Mouse (Mus musculus) heart, embryonic 10.5 days (tissue): ENCODE results near the gene Mtus2. TPM values are rescaled to one million over a fixed set of nuclear protein-coding genes. Genes with fewer than 3 reads are reported as not detected.

Experiments
- DNase-seq: peaks from one replicate; pipeline ENCODE4 v3.0.0-alpha.2; 2017; ENCODE audit warnings: low spot score
- H3K27ac ChIP-seq: fragments of 300-500 bp; sonication (generic); 2 replicates; pipeline ENCODE4 v1.5.1; 2016; ENCODE audit warnings: mild to moderate bottlenecking
- H3K27me3 ChIP-seq: fragments of 300-500 bp; sonication (generic); 2 replicates; pipeline ENCODE4 v1.6.1; 2016; ENCODE audit warnings: mild to moderate bottlenecking; ENCODE audit not compliant: poor library complexity, insufficient read depth, severe bottlenecking
- H3K36me3 ChIP-seq: fragments of 300-500 bp; sonication (generic); 2 replicates; pipeline ENCODE4 v1.6.1; 2016; ENCODE audit warnings: mild to moderate bottlenecking, moderate library complexity
- H3K4me1 ChIP-seq: fragments of 300-500 bp; sonication (generic); 2 replicates; pipeline ENCODE4 v1.6.1; 2016; ENCODE audit warnings: mild to moderate bottlenecking
- H3K4me3 ChIP-seq: fragments of 300-500 bp; sonication (generic); 2 replicates; pipeline ENCODE4 v1.5.1; 2016; ENCODE audit warnings: mild to moderate bottlenecking, moderate library complexity
- H3K9me3 ChIP-seq: fragments of 300-500 bp; sonication (generic); 2 replicates; pipeline ENCODE4 v1.6.1; 2016; ENCODE audit warnings: mild to moderate bottlenecking, moderate library complexity
- WGBS: fragments of 180-500 bp; shearing (Covaris S2); methylation state at CpG from one replicate; pipeline ENCODE4 v1.1.7; 2016; 5-methylcytosine and 5-hydroxymethylcytosine counted together
- polyA plus RNA-seq: library from polyadenylated mRNA; unstranded; fragments of >200 nt; fragmentation: Nextera tagmentation; extraction: Ambion mirVana; gene quantifications from 2 replicates; pipeline ENCODE4 v1.2.1, GENCODE M21; 2016

Mtus2 gene
- polyA plus RNA-seq, 1 experiment from 2014 or later, result 52.2 TPM

DNA sequence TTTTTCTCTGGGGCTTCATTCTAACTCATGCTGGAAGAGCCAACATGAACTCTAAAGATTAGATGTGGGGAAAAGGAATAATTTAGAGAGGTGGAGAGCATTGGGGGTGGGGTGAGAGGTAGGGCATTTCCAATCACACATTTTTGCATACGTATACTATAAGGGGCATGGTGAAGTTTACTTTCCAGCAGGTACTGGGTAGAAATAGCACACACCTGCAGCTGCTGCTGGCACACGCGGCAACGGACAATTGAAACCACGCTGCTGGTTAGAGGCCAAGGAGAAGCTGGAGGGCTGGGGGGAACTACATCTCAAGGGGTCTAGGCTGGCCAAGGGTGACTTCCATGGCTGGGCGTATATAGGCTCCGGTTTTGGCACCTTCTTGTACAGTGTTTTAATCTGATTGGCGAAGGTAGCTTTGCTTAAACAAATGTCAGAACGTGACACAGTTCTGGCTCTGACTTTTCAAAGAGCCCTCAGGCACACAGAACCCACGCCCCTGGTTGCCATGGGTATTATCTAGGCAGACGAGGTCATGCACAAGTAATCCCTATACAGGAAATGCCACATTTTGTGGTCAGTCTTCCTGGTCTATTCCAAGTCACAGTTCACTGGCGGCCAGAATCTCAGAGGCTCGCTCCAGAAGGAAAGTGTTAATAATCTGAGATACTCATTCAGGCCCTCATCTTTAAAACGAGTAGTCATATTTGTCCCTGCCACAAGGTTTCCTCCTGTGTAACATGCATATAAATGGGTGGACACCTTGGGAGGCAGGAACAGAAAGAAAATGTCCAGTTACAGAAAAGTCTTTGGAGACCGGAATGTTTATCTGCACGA lies 404.0 kb downstream of the Mtus2 start:
- 39% methylated on average over 16 of the region's 16 CpGs for WGBS
- peaks cover 38% of the 10 kb centered on the region for H3K4me1 ChIP-seq
- peak overlapping the region; percentile 71 for H3K27ac ChIP-seq

GRCm38 (mm10) chr5:148361759-148362010 lies 404.6 kb downstream of the Mtus2 start:
- Histone ChIP-seq H3K36me3 (peaks cover 27% of the 10 kb centered on the region; the same call in 1 of the 2 replicates), H3K9me3 (no peaks in the 10 kb centered on the region), H3K27ac (peak overlapping the region; percentile 71), H3K27me3 (no peaks in the 10 kb centered on the region), H3K4me3 (peak overlapping the region; percentile 29; the same call in 1 of the 2 replicates), H3K4me1 (peaks cover 42% of the 10 kb centered on the region)
- no peak for DNase-seq
- WGBS, result 23% methylated on average over 3 of the region's 3 CpGs

More for the DNA sequence above, 404.0 kb downstream of the Mtus2 start:
- Histone ChIP-seq H3K27me3 (no peaks in the 10 kb centered on the region), H3K9me3 (no peaks in the 10 kb centered on the region), H3K36me3 (peaks cover 27% of the 10 kb centered on the region; the same call in 1 of the 2 replicates), H3K4me3 (peak overlapping the region; percentile 29; the same call in 1 of the 2 replicates)
- peak; percentile 88 for DNase-seq

- peaks cover 42% of the 10 kb centered on the region for H3K4me1 ChIP-seq
- H3K9me3 ChIP-seq, result no peaks in the 10 kb centered on the region
- DNase-seq, result no peak
- no peaks in the 10 kb centered on the region for H3K27me3 ChIP-seq
- H3K36me3 ChIP-seq, result peaks cover 23% of the 10 kb centered on the region; the same call in 1 of the 2 replicates
- H3K4me3 ChIP-seq, result no peak overlapping the region
- 95% methylated on average over 7 of the region's 7 CpGs for WGBS
- H3K27ac ChIP-seq, result peak overlapping the region; percentile 71
These were observed 405.2 kb downstream of the Mtus2 start for GRCm38 (mm10) chr5:148362296-148362695.

GRCm38 (mm10) chr5:148363441-148364113 lies 406.5 kb downstream of the Mtus2 start:
- peaks cover 14% of the 10 kb centered on the region; the same call in 1 of the 2 replicates for H3K36me3 ChIP-seq
- no peaks in the 10 kb centered on the region for H3K9me3 ChIP-seq
- H3K27me3 ChIP-seq, result no peaks in the 10 kb centered on the region
- H3K27ac ChIP-seq, result peak overlapping the region; percentile 36; the same call in 1 of the 2 replicates
- H3K4me1 ChIP-seq, result peaks cover 42% of the 10 kb centered on the region
- no peak overlapping the region for H3K4me3 ChIP-seq
- WGBS, result 80% methylated on average over 22 of the region's 22 CpGs
- DNase-seq, result no peak

Other genes with a start within 250 kb of the Mtus2 start
- 20.6 and 21.6 TPM in 2 replicates for gene Flt1, start 231.3 kb upstream of the Mtus2 start, polyA plus RNA-seq
- 392 and 458 TPM in 2 replicates for gene Pomp, start 96.9 kb upstream of the Mtus2 start, polyA plus RNA-seq
- gene Slc46a3, start 62.5 kb upstream of the Mtus2 start, polyA plus RNA-seq, result 3.5 and 3.8 TPM in 2 replicates